Mouse (Mus musculus) C2C12 (cell line): ENCODE measurements around the gene Sppl2b. TPM values are rescaled to one million over a fixed set of nuclear protein-coding genes. Genes with fewer than 3 reads are reported as not detected.

Experiments
- H3K27me3 ChIP-seq: one replicate; pipeline ENCODE4 v1.6.1; 2011; ENCODE audit not compliant: control insufficient read depth, insufficient read depth, insufficient read length
- H3K36me3 ChIP-seq: one replicate; pipeline ENCODE4 v1.6.1; 2011; ENCODE audit not compliant: control insufficient read depth, insufficient read depth
- H3K4me3 ChIP-seq: one replicate; pipeline ENCODE4 v1.5.1; 2011; ENCODE audit warnings: mild to moderate bottlenecking, control low read depth; ENCODE audit not compliant: poor library complexity, insufficient read depth, severe bottlenecking
- H3K79me2 ChIP-seq: one replicate; pipeline ENCODE4 v1.6.1; 2011; ENCODE audit not compliant: control insufficient read depth, insufficient read depth
- H3K79me3 ChIP-seq: one replicate; pipeline ENCODE4 v1.6.1; 2011; ENCODE audit warnings: low read depth, control low read depth
- H3ac ChIP-seq: one replicate; pipeline ENCODE3; 2011; ENCODE audit warnings: low read depth; ENCODE audit not compliant: control insufficient read depth, insufficient read length
- CEBPB ChIP-seq: IDR thresholded peaks from one replicate; pipeline ENCODE4 v1.6.1; 2011; ENCODE audit warnings: low read depth, mild to moderate bottlenecking, control low read depth, moderate library complexity
- CTCF ChIP-seq: IDR thresholded peaks from one replicate; pipeline ENCODE4 v1.5.1; 2011; ENCODE audit not compliant: control insufficient read depth, insufficient read depth, insufficient read length
- FOSL1 ChIP-seq: IDR thresholded peaks from one replicate; pipeline ENCODE4 v1.8.0; 2011; ENCODE audit warnings: mild to moderate bottlenecking, low read length; ENCODE audit not compliant: poor library complexity, insufficient read depth, severe bottlenecking
- MAX ChIP-seq: IDR thresholded peaks from one replicate; pipeline ENCODE4 v1.6.1; 2011; ENCODE audit warnings: mild to moderate bottlenecking, control low read depth
- MYOD1 ChIP-seq: IDR thresholded peaks from one replicate; pipeline ENCODE4 v1.6.1; 2011; ENCODE audit warnings: low read depth; ENCODE audit not compliant: control insufficient read depth, insufficient read length
- MYOG ChIP-seq: IDR thresholded peaks from one replicate; pipeline ENCODE4 v1.6.1; 2011; ENCODE audit not compliant: control insufficient read depth, insufficient read length; ENCODE audit errors: extremely low read depth
- USF1 ChIP-seq: IDR thresholded peaks from one replicate; pipeline ENCODE4 v1.6.1; 2011; ENCODE audit warnings: low read depth, mild to moderate bottlenecking, control low read depth, moderate library complexity
- polyA plus RNA-seq: library from polyadenylated mRNA; unstranded; fragments of >200 nt; fragmentation: generic; extraction: Trizol; gene quantifications from one replicate; pipeline ENCODE4 v1.2.1, GENCODE M21; 2012; ENCODE audit warnings: missing spikeins

Gene Sppl2b
- polyA plus RNA-seq, 1 experiment: 31.2 TPM

GRCm38 (mm10) chr10:80843931-80844547, 11.0 kb upstream of the Sppl2b start, which contains the start of gene Lingo3:
Lingo3 (minus strand) TSS chr10:80844039.
- TF ChIP-seq CEBPB (no peak), USF1 (no peak), MYOD1 (no peak), MYOG (no peak), MAX (no peak), CTCF (no peak), FOSL1 (no peak)
- Histone ChIP-seq H3K79me2 (no peaks in the 10 kb centered on the region), H3K79me3 (no peaks in the 10 kb centered on the region), H3K4me3 (no peak within 1 kb of the TSS), H3K27me3 (peaks cover 41% of the 10 kb centered on the region), H3K36me3 (no peaks in the 10 kb centered on the region), H3ac (no peak within 1 kb of the TSS)

GRCm38 (mm10) chr10:80845055-80845693, 9.9 kb upstream of the Sppl2b start:
- no peak overlapping the region for H3ac ChIP-seq
- no peak overlapping the region for H3K4me3 ChIP-seq
- H3K79me3 ChIP-seq: no peaks in the 10 kb centered on the region
- no peaks in the 10 kb centered on the region for H3K79me2 ChIP-seq
- no peaks in the 10 kb centered on the region for H3K36me3 ChIP-seq
- H3K27me3 ChIP-seq: peaks cover 41% of the 10 kb centered on the region
- TF ChIP-seq MYOD1: no peak
- no peak for TF ChIP-seq FOSL1
- TF ChIP-seq CEBPB: no peak
- no peak for TF ChIP-seq CTCF
- no peak for TF ChIP-seq MYOG

- TF ChIP-seq USF1 (no peak), CEBPB (no peak), FOSL1 (no peak), MYOD1 (no peak), CTCF (no peak), MAX (no peak), MYOG (no peak)
- H3K79me2 ChIP-seq: no peaks in the 10 kb centered on the region
- H3ac ChIP-seq: no peak overlapping the region
- peaks cover 3% of the 10 kb centered on the region for H3K36me3 ChIP-seq
- no peak overlapping the region for H3K4me3 ChIP-seq
- no peaks in the 10 kb centered on the region for H3K79me3 ChIP-seq
- H3K27me3 ChIP-seq: peaks cover 41% of the 10 kb centered on the region
Measured at GRCm38 (mm10) chr10:80845732-80846131, 9.3 kb upstream of the Sppl2b start.

- TF ChIP-seq MAX (no peak), USF1 (peak; percentile 20)
- H3K79me3 ChIP-seq: peaks cover 6% of the 10 kb centered on the region
- no peak overlapping the region for H3ac ChIP-seq
- H3K36me3 ChIP-seq: peaks cover 28% of the 10 kb centered on the region
- no peak overlapping the region for H3K4me3 ChIP-seq
- peaks cover 20% of the 10 kb centered on the region for H3K27me3 ChIP-seq
- peaks cover 9% of the 10 kb centered on the region for H3K79me2 ChIP-seq
Measured at GRCm38 (mm10) chr10:80848571-80848970, 6.5 kb upstream of the Sppl2b start.

GRCm38 (mm10) chr10:80855749-80856073, 636 bp downstream of the Sppl2b start:
- H3K36me3 ChIP-seq: peaks cover 27% of the 10 kb centered on the region
- peaks cover 73% of the 10 kb centered on the region for H3K79me2 ChIP-seq
- H3K4me3 ChIP-seq: peak overlapping the region; percentile 98
- peak overlapping the region; percentile 80 for H3ac ChIP-seq
- TF ChIP-seq MYOG (no peak), MAX (no peak), FOSL1 (no peak), MYOD1 (no peak), CTCF (no peak), USF1 (no peak), CEBPB (no peak)
- H3K79me3 ChIP-seq: peaks cover 35% of the 10 kb centered on the region
- H3K27me3 ChIP-seq: no peaks in the 10 kb centered on the region

- Histone ChIP-seq H3K27me3 (no peaks in the 10 kb centered on the region), H3ac (no peak overlapping the region), H3K79me2 (peaks cover 73% of the 10 kb centered on the region), H3K36me3 (peaks cover 21% of the 10 kb centered on the region), H3K4me3 (peak overlapping the region; percentile 98), H3K79me3 (peaks cover 35% of the 10 kb centered on the region)
- TF ChIP-seq CTCF (no peak), USF1 (peak; percentile 31), MYOD1 (no peak), MYOG (no peak), FOSL1 (no peak), MAX (peak; percentile 94), CEBPB (no peak)
Measured at GRCm38 (mm10) chr10:80856267-80856666, 1.2 kb downstream of the Sppl2b start.
